Mouse (Mus musculus) hindbrain, embryonic 11.5 days (tissue): ENCODE measurements around the gene Tmem176b. TPM values are rescaled to one million over a fixed set of nuclear protein-coding genes. Genes with fewer than 3 reads are reported as not detected.
A peak's percentile ranks its signal among the peaks of the same experiment; 100 is the strongest.

Source experiments
- ATAC-seq: fragments of 200-750 bp; cut with Nextera tagmentation; 2 replicates; pipeline ENCODE4 v1.8.0; 2017; ENCODE audit warnings: mild to moderate bottlenecking, moderate TSS enrichment, moderate library complexity; ENCODE audit not compliant: low FRiP score
- DNase-seq: peaks from one replicate; pipeline ENCODE4 v3.0.0-alpha.2; 2015; ENCODE audit warnings: low spot score
- H3K27ac ChIP-seq: fragments of 300-500 bp; sonication (generic); 2 replicates; pipeline ENCODE4 v1.5.1; 2014; ENCODE audit warnings: mild to moderate bottlenecking, low read depth, low read length
- H3K27me3 ChIP-seq: fragments of 300-500 bp; sonication (generic); 2 replicates; pipeline ENCODE4 v1.6.1; 2014; ENCODE audit warnings: mild to moderate bottlenecking, low read length, moderate library complexity, mixed read lengths; ENCODE audit not compliant: control insufficient read depth, insufficient read depth
- H3K36me3 ChIP-seq: fragments of 300-500 bp; sonication (generic); 2 replicates; pipeline ENCODE4 v1.6.1; 2014; ENCODE audit warnings: mild to moderate bottlenecking, low read length, moderate library complexity, mixed read lengths; ENCODE audit not compliant: control insufficient read depth, insufficient read depth
- H3K4me1 ChIP-seq: fragments of 300-500 bp; sonication (generic); replicated peaks from 2 replicates; pipeline ENCODE4 v1.6.1; 2014; ENCODE audit warnings: low read length, mixed read lengths; ENCODE audit not compliant: control insufficient read depth, insufficient read depth
- H3K4me2 ChIP-seq: fragments of 300-500 bp; sonication (generic); replicated peaks from 2 replicates; pipeline ENCODE4 v1.6.1; 2014; ENCODE audit warnings: mild to moderate bottlenecking, low read depth, low read length
- H3K4me3 ChIP-seq: fragments of 300-500 bp; sonication (generic); 2 replicates; pipeline ENCODE4 v1.5.1; 2014; ENCODE audit warnings: low read depth, low read length
- H3K9ac ChIP-seq: fragments of 300-500 bp; sonication (generic); 2 replicates; pipeline ENCODE4 v1.6.1; 2014; ENCODE audit warnings: low read depth, low read length
- H3K9me3 ChIP-seq: fragments of 300-500 bp; sonication (generic); 2 replicates; pipeline ENCODE4 v1.6.1; 2016; ENCODE audit warnings: low read length; ENCODE audit not compliant: control insufficient read depth
- WGBS: fragments of 180-500 bp; shearing (Covaris S2); extraction: QIAGEN DNeasy Blood & Tissue Kit; methylation state at CpG from one replicate; pipeline ENCODE4 v1.1.7; 2014; 5-methylcytosine and 5-hydroxymethylcytosine counted together
- polyA plus RNA-seq: library from polyadenylated mRNA; unstranded; fragments of >200 nt; fragmentation: Nextera tagmentation; extraction: Ambion mirVana; gene quantifications from 2 replicates; pipeline ENCODE4 v1.2.1, GENCODE M21; 2014

Tmem176b gene
- polyA plus RNA-seq, 1 experiment from 2014 or later: 72.5 TPM

- no peaks in the 10 kb centered on the region for H3K9me3 ChIP-seq
- no peak overlapping the region for H3K4me3 ChIP-seq
- H3K36me3 ChIP-seq: no peaks in the 10 kb centered on the region
- DNase-seq: no peak
- H3K27me3 ChIP-seq: no peaks in the 10 kb centered on the region
- H3K4me1 ChIP-seq: no peaks in the 10 kb centered on the region
- H3K4me2 ChIP-seq: no peak overlapping the region
- WGBS: 86% methylated on average over 1 of the region's 1 CpGs
- ATAC-seq: no peak
- no peak overlapping the region for H3K9ac ChIP-seq
- no peak overlapping the region for H3K27ac ChIP-seq
Observed at GRCm38 (mm10) chr6:48865152-48865745, 24.0 kb upstream of the Tmem176b start.

GRCm38 (mm10) chr6:48864723-48865122, 23.4 kb upstream of the Tmem176b start:
- H3K4me3 ChIP-seq: no peak overlapping the region
- no peaks in the 10 kb centered on the region for H3K9me3 ChIP-seq
- H3K4me2 ChIP-seq: no peak overlapping the region
- no peaks in the 10 kb centered on the region for H3K4me1 ChIP-seq
- H3K9ac ChIP-seq: no peak overlapping the region
- H3K27me3 ChIP-seq: no peaks in the 10 kb centered on the region
- H3K27ac ChIP-seq: no peak overlapping the region
- DNase-seq: no peak
- ATAC-seq: no peak
- no peaks in the 10 kb centered on the region for H3K36me3 ChIP-seq
- WGBS: 79% methylated on average over 3 of the region's 3 CpGs

GRCm38 (mm10) chr6:48864181-48864580, 22.9 kb upstream of the Tmem176b start:
- no peak for DNase-seq
- H3K4me1 ChIP-seq: no peaks in the 10 kb centered on the region
- H3K27me3 ChIP-seq: no peaks in the 10 kb centered on the region
- H3K4me2 ChIP-seq: no peak overlapping the region
- H3K4me3 ChIP-seq: no peak overlapping the region
- no peaks in the 10 kb centered on the region for H3K36me3 ChIP-seq
- ATAC-seq: no peak
- WGBS: 36% methylated on average over 3 of the region's 3 CpGs
- H3K9ac ChIP-seq: no peak overlapping the region
- no peaks in the 10 kb centered on the region for H3K9me3 ChIP-seq
- no peak overlapping the region for H3K27ac ChIP-seq

- Histone ChIP-seq H3K4me2 (no peak overlapping the region), H3K9me3 (no peaks in the 10 kb centered on the region), H3K4me1 (no peaks in the 10 kb centered on the region), H3K36me3 (no peaks in the 10 kb centered on the region), H3K27me3 (no peaks in the 10 kb centered on the region), H3K4me3 (no peak overlapping the region), H3K27ac (no peak overlapping the region), H3K9ac (no peak overlapping the region)
- WGBS: 95% methylated on average over 7 of the region's 7 CpGs
- no peak for ATAC-seq
- DNase-seq: no peak
Observed at GRCm38 (mm10) chr6:48863488-48863887, 22.2 kb upstream of the Tmem176b start.

- H3K27me3 ChIP-seq: no peaks in the 10 kb centered on the region
- no peak overlapping the region for H3K27ac ChIP-seq
- WGBS: 87% methylated on average over 4 of the region's 4 CpGs
- no peak for ATAC-seq
- H3K4me1 ChIP-seq: no peaks in the 10 kb centered on the region
- no peak overlapping the region for H3K9ac ChIP-seq
- H3K4me2 ChIP-seq: no peak overlapping the region
- H3K36me3 ChIP-seq: no peaks in the 10 kb centered on the region
- DNase-seq: no peak
- H3K4me3 ChIP-seq: no peak overlapping the region
- H3K9me3 ChIP-seq: no peaks in the 10 kb centered on the region
Observed at GRCm38 (mm10) chr6:48862816-48863215, 21.5 kb upstream of the Tmem176b start.

GRCm38 (mm10) chr6:48861616-48862280, 20.5 kb upstream of the Tmem176b start:
- no peak for ATAC-seq
- WGBS: 67% methylated on average over 12 of the region's 12 CpGs

GRCm38 (mm10) chr6:48860851-48861250, 19.6 kb upstream of the Tmem176b start:
- ATAC-seq (no peak), DNase-seq (no peak)
- H3K27me3 ChIP-seq: no peaks in the 10 kb centered on the region
- no peaks in the 10 kb centered on the region for H3K9me3 ChIP-seq
- H3K4me1 ChIP-seq: no peaks in the 10 kb centered on the region
- no peak overlapping the region for H3K4me3 ChIP-seq
- H3K27ac ChIP-seq: no peak overlapping the region
- H3K36me3 ChIP-seq: no peaks in the 10 kb centered on the region
- 85% methylated on average over 1 of the region's 1 CpGs for WGBS
- H3K4me2 ChIP-seq: no peak overlapping the region
- no peak overlapping the region for H3K9ac ChIP-seq

More at GRCm38 (mm10) chr6:48861616-48862280, 20.5 kb upstream of the Tmem176b start:
- DNase-seq: no peak
- Histone ChIP-seq H3K4me3 (no peak overlapping the region), H3K27ac (no peak overlapping the region), H3K9ac (no peak overlapping the region), H3K36me3 (no peaks in the 10 kb centered on the region), H3K9me3 (no peaks in the 10 kb centered on the region), H3K27me3 (no peaks in the 10 kb centered on the region), H3K4me1 (no peaks in the 10 kb centered on the region), H3K4me2 (no peak overlapping the region)

- Histone ChIP-seq H3K4me3 (no peak overlapping the region), H3K36me3 (no peaks in the 10 kb centered on the region), H3K9ac (no peak overlapping the region), H3K4me1 (no peaks in the 10 kb centered on the region), H3K27ac (no peak overlapping the region), H3K27me3 (no peaks in the 10 kb centered on the region), H3K4me2 (peak overlapping the region; percentile 22), H3K9me3 (no peaks in the 10 kb centered on the region)
- 15% methylated on average over 21 of the region's 23 CpGs for WGBS
- DNase-seq (peak; percentile 75), ATAC-seq (no peak)
Observed at GRCm38 (mm10) chr6:48860130-48860815, 19.0 kb upstream of the Tmem176b start.
